Comparison of ENCODE assay signal across 17 mouse cellular contexts in genomic region chr17:27004903-27005485, GRCm38 (mm10). TPM values are rescaled to one million over a fixed set of nuclear protein-coding genes. Genes with fewer than 3 reads are reported as not detected.
DNase-seq lines count a peak whose midpoint lies in the region; ATAC-seq and TF ChIP-seq lines count a peak whose summit lies in the region.
"Had no signal": no experiment of that assay in that cellular context is flagged by ENCODE, and none has a peak within 500 bp of the region (broad histone marks: within the 10 kb centered on the region; RNA-seq: fewer than 3 reads in every experiment).

No protein-coding gene starts in this region.

- H3K27me3 ChIP-seq in heart, embryonic 14.5 days (ENCODE audit: control insufficient read depth, insufficient read depth, low read length) = peaks cover 3% of the 10 kb centered on the region; the same call in 1 of the 2 replicates
- no peaks in the 10 kb centered on the region for H3K27me3 ChIP-seq in testis, adult 2 months (ENCODE audit: control insufficient read depth, insufficient read depth, low read length)
- H3K27me3 ChIP-seq: midbrain, embryonic 15.5 days; neural tube, embryonic 15.5 days had no signal

- no peak for TF ChIP-seq CTCF in testis, adult 2 months (IDR thresholded peaks at IDR 0.05; ENCODE audit: control insufficient read depth, insufficient read depth, insufficient replicate concordance, low read depth, low read length)
- TF ChIP-seq CTCF in bone marrow macrophage, adult 2 months (IDR thresholded peaks at IDR 0.05; ENCODE audit: low read depth, low read length) = no peak

- DNase-seq in heart, postnatal 10 days = no peak
- no peak for DNase-seq in testis, postnatal 10 days (ENCODE audit: low spot score)
- no peak for DNase-seq in urinary bladder, postnatal 36 days (ENCODE audit: low spot score in 2 of 2)
- no peak for DNase-seq in liver
- DNase-seq: cerebellum, adult 8-10 months; gastrocnemius, postnatal 25 days had no signal

- peaks cover 4 to 6% of the 10 kb centered on the region in 2 experiments; a peak in 2 of 4 replicates for H3K4me1 ChIP-seq in heart, embryonic 14.5 days (ENCODE audit: control insufficient read depth in 2 of 2, insufficient read depth in 2 of 2, low read length in 2 of 2)
- H3K4me1 ChIP-seq in testis, adult 2 months (ENCODE audit: control insufficient read depth, insufficient read depth, low read length) = peaks cover 9% of the 10 kb centered on the region
- H3K4me1 ChIP-seq in bone marrow macrophage, adult 2 months (ENCODE audit: control insufficient read depth, insufficient read depth, low read length) = peaks cover 18% of the 10 kb centered on the region
- H3K4me1 ChIP-seq: forebrain, embryonic 12.5 days; hindbrain, embryonic 12.5 days; midbrain, embryonic 15.5 days had no signal

- TF ChIP-seq POLR2A in testis, adult 2 months (IDR thresholded peaks at IDR 0.05; ENCODE audit: control insufficient read depth, low read depth, low read length) = no peak
- TF ChIP-seq POLR2A in bone marrow macrophage, adult 2 months (IDR thresholded peaks at IDR 0.05; ENCODE audit: borderline replicate concordance, low read depth, low read length) = no peak

- no peak for ATAC-seq in heart, embryonic 14.5 days (ENCODE audit: insufficient number of reproducible peaks, insufficient read depth, low FRiP score, low read depth)
- ATAC-seq: inflammation-experienced regulatory T-cells, adult 6 months; midbrain, embryonic 15.5 days had no signal

- intact Hi-C loops in heart, postnatal 10 days (cut with DNase I) = loop anchor here (2.0 kb wide), 1 partner anchor 20 kb away; no protein-coding TSS in a partner anchor

- 18% methylated on average over 19 of the region's 19 CpGs for WGBS in heart, embryonic 14.5 days

- 0 out of 2 replicates have a peak, but pooled peaks cover 3% of the 10 kb centered on the region for H3K9me3 ChIP-seq in heart, embryonic 14.5 days (ENCODE audit: control insufficient read depth, low read length)
- H3K9me3 ChIP-seq: forebrain, embryonic 12.5 days; G1E; hindbrain, embryonic 12.5 days; limb, embryonic 13.5 days; midbrain, embryonic 15.5 days; neural tube, embryonic 15.5 days had no signal

- peak overlapping the region; percentile 17; the same call in 1 of the 2 replicates for H3K4me2 ChIP-seq in heart, embryonic 14.5 days (ENCODE audit: low read length)
- H3K4me2 ChIP-seq: forebrain, embryonic 12.5 days; hindbrain, embryonic 12.5 days; limb, embryonic 13.5 days; midbrain, embryonic 15.5 days; neural tube, embryonic 15.5 days had no signal

- no peak overlapping the region for H3K27ac ChIP-seq in heart, embryonic 14.5 days (replicated peaks in 1 of 2; ENCODE audit: control insufficient read depth in 1 of 2, insufficient read depth in 1 of 2, low read depth in 2 of 2, low read length in 2 of 2)
- H3K27ac ChIP-seq in testis, adult 2 months (ENCODE audit: control insufficient read depth, insufficient read depth, low read depth, low read length) = no peak overlapping the region
- peak overlapping the region; percentile 46 for H3K27ac ChIP-seq in bone marrow macrophage, adult 2 months (ENCODE audit: insufficient read depth, low read depth, low read length)
- H3K27ac ChIP-seq: forebrain, embryonic 12.5 days; hindbrain, embryonic 12.5 days; limb, embryonic 13.5 days; liver, embryonic 14.5 days; midbrain, embryonic 15.5 days; neural tube, embryonic 15.5 days had no signal

- no peaks in the 10 kb centered on the region for H3K36me3 ChIP-seq in heart, embryonic 14.5 days (ENCODE audit: control insufficient read depth, insufficient read depth, low read length)
- no peaks in the 10 kb centered on the region for H3K36me3 ChIP-seq in testis, adult 2 months (ENCODE audit: control insufficient read depth, insufficient read depth, low read length)
- H3K36me3 ChIP-seq: forebrain, embryonic 12.5 days; G1E; hindbrain, embryonic 12.5 days; limb, embryonic 13.5 days; midbrain, embryonic 15.5 days; neural tube, embryonic 15.5 days had no signal

- H3K9ac ChIP-seq in heart, embryonic 14.5 days (ENCODE audit: low read length) = no peak overlapping the region
- H3K9ac ChIP-seq: forebrain, embryonic 12.5 days; hindbrain, embryonic 12.5 days; limb, embryonic 13.5 days; liver, embryonic 14.5 days; midbrain, embryonic 15.5 days; neural tube, embryonic 15.5 days had no signal

- no peak overlapping the region for H3K4me3 ChIP-seq in heart, embryonic 14.5 days (ENCODE audit: control insufficient read depth in 1 of 2, insufficient read depth in 1 of 2, low read depth in 1 of 2, low read length in 2 of 2)
- H3K4me3 ChIP-seq in testis, adult 2 months (ENCODE audit: control insufficient read depth, low read depth, low read length) = peak overlapping the region; percentile 81
- no peak overlapping the region for H3K4me3 ChIP-seq in bone marrow macrophage, adult 2 months (ENCODE audit: insufficient read depth, low read length)
- H3K4me3 ChIP-seq: forebrain, embryonic 12.5 days; hindbrain, embryonic 12.5 days; limb, embryonic 13.5 days; midbrain, embryonic 15.5 days; neural tube, embryonic 15.5 days had no signal

RNA-seq across cellular contexts. Expression of gene Bak1, which starts 23.8 kb away (rescaled TPM):
- 8.2 and 10.5 TPM in 2 replicates for polyA plus RNA-seq in heart, embryonic 14.5 days (2014; fragmentation: Nextera tagmentation; extraction: Ambion mirVana)
- 10 to 100 TPM; 40.4 to 43.2 TPM for total RNA-seq in heart, postnatal 10 days (2021)
- 14.3 and 18.3 TPM in 2 replicates for polyA plus RNA-seq in testis, adult 2 months (2012; rRNA removed)
- 60.8 and 83.0 TPM in 2 replicates for polyA plus RNA-seq in bone marrow macrophage, adult 2 months (2012; ENCODE audit: insufficient read depth, insufficient read length, missing spikeins)

RNA-seq across cellular contexts. Expression of gene Zbtb9, which starts 32.0 kb away (rescaled TPM):
- polyA plus RNA-seq in heart, embryonic 14.5 days (2014; fragmentation: Nextera tagmentation; extraction: Ambion mirVana) = 6.8 TPM in 2 replicates
- total RNA-seq in heart, postnatal 10 days (2021) = 1 to 10 TPM; 2.7 to 4.9 TPM
- polyA plus RNA-seq in testis, adult 2 months (2012; rRNA removed) = 9.8 and 11.9 TPM in 2 replicates
- 10.4 TPM in 2 replicates for polyA plus RNA-seq in bone marrow macrophage, adult 2 months (2012; ENCODE audit: insufficient read depth, insufficient read length, missing spikeins)

RNA-seq across cellular contexts. Expression of gene Itpr3, which starts 52.1 kb away (rescaled TPM):
- 1.7 TPM in 2 replicates for polyA plus RNA-seq in heart, embryonic 14.5 days (2014; fragmentation: Nextera tagmentation; extraction: Ambion mirVana)
- total RNA-seq in heart, postnatal 10 days (2021) = 1 to 10 TPM; 8.0 to 9.0 TPM
- polyA plus RNA-seq in testis, adult 2 months (2012; rRNA removed) = 32.7 and 34.2 TPM in 2 replicates
- polyA plus RNA-seq in bone marrow macrophage, adult 2 months (2012; ENCODE audit: insufficient read depth, insufficient read length, missing spikeins) = 3.1 and 3.5 TPM in 2 replicates
